Mouse (Mus musculus) left cerebral cortex, postnatal 4 days (tissue): ENCODE results near the gene Mt3. TPM values are rescaled to one million over a fixed set of nuclear protein-coding genes. Genes with fewer than 3 reads are reported as not detected.
A peak's percentile ranks its signal among the peaks of the same experiment; 100 is the strongest.

Experiments used
- DNase-seq: peaks from one replicate; pipeline ENCODE4 v3.0.0-alpha.2; 2022
- intact Hi-C: fragments of 180-260 bp; cut with DNase I; formaldehyde crosslinking; loops from one replicate; pipeline ENCODE4 v1.15.1; 2025
- total RNA-seq, 2 experiments: library from RNA; stranded (reverse); gene quantifications; 2 replicates each; pipeline ENCODE4 v1.2.3; 2021

Mt3 gene
- total RNA-seq, 2 experiments from 2014 or later: 204 to 210 TPM

DNA sequence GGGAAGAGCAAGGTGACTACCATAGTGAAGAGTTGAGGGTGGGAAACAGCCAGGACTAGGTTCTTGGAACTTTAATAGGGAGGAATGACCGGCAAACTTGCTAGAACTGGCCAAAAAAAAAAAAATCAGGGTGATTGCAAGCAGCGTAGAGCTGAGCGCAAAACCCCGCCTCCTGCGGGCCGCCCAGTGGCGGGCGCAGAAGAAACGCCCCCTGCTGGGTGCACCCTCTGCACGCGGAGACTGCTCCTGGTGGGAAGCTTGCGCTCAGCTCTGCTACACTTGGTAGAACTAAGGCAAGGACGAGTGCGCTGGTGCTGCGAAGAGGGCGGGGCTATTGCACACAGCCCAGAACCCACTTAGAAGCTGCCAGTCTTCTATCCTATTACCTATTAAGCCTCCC, 30.7 kb downstream of the Mt3 start:
- intact Hi-C loops: no loop called here

GRCm38 (mm10) chr8:94184357-94184843, 32.0 kb downstream of the Mt3 start:
- no peak for DNase-seq
- intact Hi-C loops: no loop called here

More for the DNA sequence above, 30.7 kb downstream of the Mt3 start:
- DNase-seq: peak; percentile 36

- intact Hi-C loops: no loop called here
- no peak for DNase-seq
Observed at GRCm38 (mm10) chr8:94185791-94186190, 33.4 kb downstream of the Mt3 start.

DNA sequence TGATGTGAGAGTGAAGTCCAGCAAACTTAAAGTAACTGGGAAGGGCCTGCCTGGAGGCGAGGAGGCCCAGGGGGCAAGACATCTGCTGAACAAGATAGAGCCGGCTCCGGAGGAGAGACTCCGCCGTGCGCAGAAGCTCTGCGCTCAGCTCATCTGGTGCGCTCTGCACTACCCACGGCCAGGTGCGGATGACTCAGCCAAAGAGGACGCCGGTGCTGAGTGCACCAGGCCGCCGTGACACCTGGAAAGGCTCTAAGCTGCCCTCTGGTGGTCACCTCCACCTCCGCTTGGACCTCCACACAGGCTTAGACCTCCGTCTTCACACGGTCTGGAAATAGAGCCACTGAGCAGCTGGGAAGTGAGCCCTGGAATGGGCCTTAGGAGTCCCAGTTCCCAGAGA, 34.1 kb downstream of the Mt3 start:
- DNase-seq: peak; percentile 75
- intact Hi-C loops: no loop called here

DNA sequence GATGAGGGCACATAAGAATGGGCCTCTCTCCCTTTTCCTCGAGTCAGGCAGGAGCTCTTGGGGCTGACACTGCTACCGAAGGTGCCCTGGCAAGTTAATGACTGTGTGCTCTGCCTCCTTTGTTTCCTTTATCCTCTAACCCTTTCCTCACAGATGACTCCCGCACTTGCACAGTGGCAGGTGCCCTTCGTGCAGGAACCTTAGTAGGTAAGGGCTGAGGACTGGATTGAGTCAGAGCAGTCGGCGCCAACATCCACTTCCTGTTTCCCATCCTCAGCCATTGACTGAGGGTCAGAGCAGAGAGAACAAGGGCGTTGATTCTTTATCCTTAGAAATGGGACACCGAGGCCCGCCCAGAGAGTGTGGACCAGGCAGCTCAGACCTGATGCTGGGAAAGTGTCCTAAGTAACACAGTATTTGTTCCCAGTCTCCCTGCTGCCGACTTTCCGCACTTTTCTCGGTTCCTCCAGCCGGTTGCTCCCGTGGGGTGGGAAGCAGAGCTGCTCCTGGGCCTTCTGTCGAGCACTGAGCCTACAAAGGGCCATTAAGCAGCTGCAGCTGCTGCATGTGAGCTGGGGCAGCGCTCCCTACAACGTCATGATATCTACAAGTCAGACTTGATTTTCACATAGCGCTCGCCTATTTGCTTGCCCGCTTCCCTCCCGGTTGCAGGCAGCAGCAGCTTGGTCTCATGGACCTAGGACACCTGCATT, 35.0 kb downstream of the Mt3 start:
- no peak for DNase-seq
- intact Hi-C loops: no loop called here

DNA sequence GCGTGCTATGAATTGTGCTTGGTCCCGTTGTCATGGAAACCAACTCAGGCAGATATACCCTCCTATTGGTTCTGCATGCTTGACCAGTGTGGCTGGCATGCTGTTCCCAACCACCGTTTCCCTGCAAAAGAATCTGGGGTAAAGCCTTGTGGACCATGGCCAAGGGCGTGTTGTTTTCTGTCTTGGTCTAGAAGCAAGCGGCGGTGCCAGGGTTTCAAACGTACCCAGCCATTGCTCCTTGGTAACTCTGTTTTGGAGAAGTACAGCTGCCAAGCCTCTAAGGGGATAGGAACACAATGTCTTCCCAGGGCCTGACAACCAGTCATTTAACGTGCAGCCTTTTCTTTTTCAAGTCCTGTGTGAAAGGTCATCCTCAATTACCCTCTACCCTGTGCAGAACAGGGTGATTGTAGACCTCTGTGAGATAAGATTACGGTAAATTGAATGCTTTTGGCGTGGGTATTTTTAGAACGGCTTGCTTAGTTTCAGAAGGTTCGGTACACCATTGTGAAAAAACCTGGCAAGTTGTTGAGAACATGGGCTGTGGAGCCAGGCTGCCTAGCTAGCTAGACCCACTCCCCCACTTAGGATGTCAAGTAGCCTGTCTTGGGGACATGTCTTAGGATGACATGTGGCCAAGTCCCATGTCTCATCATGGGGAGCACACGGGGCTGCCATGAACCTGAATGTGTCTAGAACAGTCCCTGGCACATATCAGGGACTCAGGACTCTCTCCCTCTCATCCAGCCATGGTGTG, 37.0 kb downstream of the Mt3 start:
- peak; percentile 72 for DNase-seq
- intact Hi-C loops: no loop called here

DNA sequence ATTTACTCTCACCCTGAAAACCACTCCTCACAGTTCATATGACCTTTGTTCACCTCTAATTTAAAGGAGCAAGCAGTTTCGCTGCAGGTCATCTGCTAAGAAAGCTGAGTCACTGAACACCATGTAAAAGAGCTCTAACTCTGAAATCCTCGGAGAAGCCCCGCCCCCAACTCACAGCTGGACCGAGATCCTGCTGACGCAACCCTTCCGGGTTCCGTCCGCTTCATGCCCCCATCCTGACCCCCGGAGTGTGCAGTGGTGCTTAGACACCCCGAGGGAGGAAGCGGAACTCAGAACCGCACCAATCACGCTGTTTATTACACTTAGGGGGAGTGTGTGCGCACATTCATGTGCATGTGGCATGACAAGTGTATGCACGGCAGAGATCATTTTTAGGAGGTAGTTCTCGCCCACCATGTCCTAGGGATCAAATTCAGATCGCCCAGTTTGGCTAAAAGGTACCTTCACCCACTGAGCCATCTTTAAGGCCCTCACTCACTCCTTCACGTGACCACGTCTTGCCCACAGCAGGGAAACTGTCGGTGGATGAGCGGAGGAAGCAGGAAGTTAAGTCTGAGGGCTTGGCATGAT, 38.8 kb downstream of the Mt3 start:
- intact Hi-C loops: no loop called here
- DNase-seq: no peak

DNA sequence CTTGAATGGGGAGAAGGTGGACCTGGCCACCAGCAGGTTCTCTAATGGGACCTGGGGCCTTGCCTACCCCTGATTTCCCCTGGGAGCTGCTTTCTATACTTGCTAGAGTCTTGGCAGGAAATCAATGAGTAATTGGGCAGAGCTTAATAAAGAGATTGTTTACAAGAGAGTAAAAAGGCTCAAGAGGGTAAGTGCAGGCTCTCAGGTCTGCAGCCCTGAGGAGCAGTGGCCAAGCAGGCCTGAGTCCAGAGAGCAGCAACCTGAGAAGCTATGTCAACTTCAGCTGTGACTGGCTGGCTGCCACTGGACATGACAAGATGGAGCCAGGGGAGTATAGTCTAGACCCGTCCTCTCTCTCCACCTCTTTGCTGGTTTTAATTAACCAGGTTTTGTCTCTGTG, 40.5 kb downstream of the Mt3 start:
- DNase-seq: no peak
- intact Hi-C loops: no loop called here

DNA sequence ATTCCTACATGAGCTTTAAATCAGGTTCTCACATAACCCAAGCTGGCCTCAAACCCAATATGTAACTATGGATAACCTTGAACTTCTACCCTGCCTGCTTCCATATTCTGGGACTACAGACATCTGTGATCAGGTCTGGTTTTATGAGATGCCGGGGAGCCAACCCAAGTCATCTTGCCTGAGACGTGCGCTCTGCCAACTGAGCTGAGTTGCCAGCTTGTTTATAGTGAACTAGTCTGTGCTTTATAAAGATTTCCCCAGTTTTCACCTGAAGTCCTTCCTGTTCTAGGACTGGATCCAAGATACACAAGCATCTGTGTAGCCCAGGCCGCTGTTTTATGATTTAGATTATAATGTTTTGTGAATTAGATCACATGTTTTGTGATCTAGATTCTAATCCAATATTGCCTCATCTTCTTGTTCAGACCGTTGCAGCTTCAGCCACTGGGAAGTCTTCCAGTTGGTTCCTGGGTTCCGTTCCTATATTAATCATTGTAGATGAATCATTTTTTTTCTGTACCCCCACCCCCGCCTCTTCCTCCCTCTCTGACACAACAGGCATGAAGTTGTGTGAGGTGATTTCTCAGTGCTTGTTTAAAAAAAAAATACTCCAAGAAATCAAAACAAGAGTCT, 42.3 kb downstream of the Mt3 start:
- intact Hi-C loops: no loop called here
- DNase-seq: no peak

DNA sequence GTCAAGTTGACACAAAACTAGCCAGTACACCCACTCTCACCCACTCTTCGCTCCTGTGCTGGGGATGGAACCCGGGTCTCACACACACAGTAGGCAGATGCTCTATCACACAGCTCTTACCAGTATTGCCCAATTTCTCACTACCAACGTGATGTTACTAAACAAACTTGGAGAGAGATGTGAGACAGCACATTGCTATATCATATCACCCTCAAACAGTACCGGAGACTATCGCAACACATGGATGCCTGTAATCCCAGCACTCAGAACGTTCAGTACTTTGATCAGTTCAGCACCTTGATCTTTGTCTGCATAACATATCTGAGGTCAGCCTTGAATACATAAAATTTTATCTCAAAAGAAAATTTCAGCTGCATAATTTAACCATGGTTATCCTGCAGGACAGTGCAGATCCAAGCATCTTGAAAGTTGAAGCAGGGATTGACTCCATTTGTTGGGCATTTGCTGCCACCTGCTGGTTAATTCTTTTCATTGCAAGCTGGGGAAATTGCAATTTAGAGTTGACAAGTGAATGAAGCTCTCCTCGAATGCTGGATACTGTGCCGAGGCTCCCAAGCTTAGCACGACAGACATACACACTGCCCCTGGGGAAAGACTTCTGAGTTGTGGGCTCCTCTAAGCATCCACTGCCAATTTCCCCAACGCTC, 46.9 kb downstream of the Mt3 start:
- intact Hi-C loops: no loop called here
- DNase-seq: peak; percentile 51

Other genes starting within 250 kb of the Mt3 start
- gene Amfr, start 139.8 kb upstream of the Mt3 start, total RNA-seq: 100 to 1,000 TPM; 111 to 113 TPM
- gene Nudt21, start 115.6 kb upstream of the Mt3 start, total RNA-seq: 10 to 100 TPM; 74.9 to 79.0 TPM
- 10 to 100 TPM; 23.6 to 25.8 TPM for gene Ogfod1, start 115.4 kb upstream of the Mt3 start, total RNA-seq
- gene Bbs2, start 53.7 kb upstream of the Mt3 start, total RNA-seq: 10 to 100 TPM; 15.8 to 16.1 TPM
- not detected for gene Mt4, start 15.4 kb upstream of the Mt3 start, total RNA-seq
- gene Mt2, start 20.1 kb downstream of the Mt3 start, total RNA-seq: 10 to 100 TPM; 48.9 to 50.5 TPM
- 10 to 100 TPM; 40.5 to 51.0 TPM for gene Mt1, start 26.5 kb downstream of the Mt3 start, total RNA-seq
- gene Nup93, start 62.0 kb downstream of the Mt3 start, total RNA-seq: 10 to 100 TPM; 51.0 to 52.1 TPM
- gene Slc12a3, start 176.6 kb downstream of the Mt3 start, total RNA-seq: under 1 TPM; 0.28 to 0.54 TPM
- 10 to 100 TPM; 34.4 to 36.1 TPM for gene Herpud1, start 233.8 kb downstream of the Mt3 start, total RNA-seq